Mouse (Mus musculus) midbrain, embryonic 13.5 days (tissue): ENCODE measurements around the gene Alpl. TPM values are rescaled to one million over a fixed set of nuclear protein-coding genes. Genes with fewer than 3 reads are reported as not detected.

Experiments
- ATAC-seq: fragments of 200-750 bp; cut with Nextera tagmentation; 2 replicates; pipeline ENCODE4 v1.8.0; 2017; ENCODE audit warnings: mild to moderate bottlenecking, moderate TSS enrichment, moderate library complexity
- H3K27ac ChIP-seq: fragments of 300-500 bp; sonication (generic); 2 replicates; pipeline ENCODE4 v1.5.1; 2015; ENCODE audit warnings: inconsistent platforms, mild to moderate bottlenecking, moderate library complexity
- H3K27me3 ChIP-seq: fragments of 300-500 bp; sonication (generic); 2 replicates; pipeline ENCODE4 v1.6.1; 2015; ENCODE audit warnings: mild to moderate bottlenecking, inconsistent platforms
- H3K36me3 ChIP-seq: fragments of 300-500 bp; sonication (generic); 2 replicates; pipeline ENCODE4 v1.6.1; 2015; ENCODE audit warnings: mild to moderate bottlenecking, inconsistent platforms
- H3K4me1 ChIP-seq: fragments of 300-500 bp; sonication (generic); replicated peaks from 2 replicates; pipeline ENCODE4 v1.6.1; 2015; ENCODE audit warnings: inconsistent platforms
- H3K4me2 ChIP-seq: fragments of 300-500 bp; sonication (generic); replicated peaks from 2 replicates; pipeline ENCODE4 v1.6.1; 2015; ENCODE audit warnings: moderate library complexity, mild to moderate bottlenecking, inconsistent platforms
- H3K4me3 ChIP-seq: fragments of 300-500 bp; sonication (generic); replicated peaks from 2 replicates; pipeline ENCODE4 v1.5.1; 2015; ENCODE audit warnings: mild to moderate bottlenecking, inconsistent platforms
- H3K9ac ChIP-seq: fragments of 300-500 bp; sonication (generic); replicated peaks from 2 replicates; pipeline ENCODE4 v1.6.1; 2015; ENCODE audit warnings: mild to moderate bottlenecking, inconsistent platforms
- H3K9me3 ChIP-seq: fragments of 300-500 bp; sonication (generic); 2 replicates; pipeline ENCODE4 v1.6.1; 2016; ENCODE audit warnings: mild to moderate bottlenecking, inconsistent platforms
- WGBS: fragments of 180-500 bp; shearing (Covaris S2); methylation state at CpG from one replicate; pipeline ENCODE4 v1.1.7; 2015; 5-methylcytosine and 5-hydroxymethylcytosine counted together
- polyA plus RNA-seq: library from polyadenylated mRNA; unstranded; fragments of >200 nt; fragmentation: Nextera tagmentation; extraction: Ambion mirVana; gene quantifications from 2 replicates; pipeline ENCODE4 v1.2.1, GENCODE M21; 2015

Gene Alpl
- polyA plus RNA-seq, result 8.0 and 9.3 TPM in 2 replicates

GRCm38 (mm10) chr4:137795611-137796557, at the start of gene Alpl:
TSS of gene Alpl (minus strand) at chr4:137796384.
- under 1% methylated on average over 69 of the region's 78 CpGs for WGBS
- Histone ChIP-seq H3K36me3 (no peaks in the 10 kb centered on the region), H3K9ac (0 out of 2 replicates have a peak within 1 kb of the TSS, but pooled peaks have one; percentile 4), H3K9me3 (no peaks in the 10 kb centered on the region), H3K4me1 (peaks cover 35% of the 10 kb centered on the region), H3K27me3 (peaks cover 27% of the 10 kb centered on the region; the same call in 1 of the 2 replicates), H3K4me2 (peak within 1 kb of the TSS; percentile 66), H3K4me3 (peak within 1 kb of the TSS; percentile 41), H3K27ac (no peak within 1 kb of the TSS)
- peak; percentile 75 for ATAC-seq

- peak; percentile 43; the same call in 1 of the 2 replicates for ATAC-seq
- no peak overlapping the region for H3K9ac ChIP-seq
- no peak overlapping the region for H3K27ac ChIP-seq
- no peak overlapping the region for H3K4me2 ChIP-seq
- no peaks in the 10 kb centered on the region for H3K36me3 ChIP-seq
- no peaks in the 10 kb centered on the region for H3K27me3 ChIP-seq
- no peak overlapping the region for H3K4me3 ChIP-seq
- no peaks in the 10 kb centered on the region for H3K4me1 ChIP-seq
- 22% methylated on average over 11 of the region's 11 CpGs for whole genome bisulfite sequencing
- no peaks in the 10 kb centered on the region for H3K9me3 ChIP-seq
Measured at GRCm38 (mm10) chr4:137844656-137845055, 48.5 kb upstream of the Alpl start.

- Histone ChIP-seq H3K4me1 (peaks cover 6% of the 10 kb centered on the region; the same call in 1 of the 2 replicates), H3K9me3 (no peaks in the 10 kb centered on the region), H3K27me3 (no peaks in the 10 kb centered on the region), H3K9ac (no peak overlapping the region), H3K27ac (no peak overlapping the region), H3K4me2 (no peak overlapping the region), H3K36me3 (no peaks in the 10 kb centered on the region), H3K4me3 (no peak overlapping the region)
- ATAC-seq, result no peak
- WGBS, result 84% methylated on average over 5 of the region's 5 CpGs
Measured at GRCm38 (mm10) chr4:137839452-137839851, 43.3 kb upstream of the Alpl start.

GRCm38 (mm10) chr4:137838791-137839190, 42.6 kb upstream of the Alpl start:
- H3K36me3 ChIP-seq, result no peaks in the 10 kb centered on the region
- H3K4me1 ChIP-seq, result peaks cover 6% of the 10 kb centered on the region; the same call in 1 of the 2 replicates
- H3K27me3 ChIP-seq, result no peaks in the 10 kb centered on the region
- no peak overlapping the region for H3K4me3 ChIP-seq
- no peaks in the 10 kb centered on the region for H3K9me3 ChIP-seq
- ATAC-seq, result no peak
- H3K4me2 ChIP-seq, result no peak overlapping the region
- WGBS, result 98% methylated on average over 2 of the region's 2 CpGs
- no peak overlapping the region for H3K9ac ChIP-seq
- H3K27ac ChIP-seq, result no peak overlapping the region

GRCm38 (mm10) chr4:137837792-137838191, 41.6 kb upstream of the Alpl start:
- H3K36me3 ChIP-seq, result no peaks in the 10 kb centered on the region
- no peak overlapping the region for H3K4me2 ChIP-seq
- H3K27ac ChIP-seq, result no peak overlapping the region
- H3K9ac ChIP-seq, result no peak overlapping the region
- 86% methylated on average over 8 of the region's 8 CpGs for WGBS
- H3K4me1 ChIP-seq, result peaks cover 6% of the 10 kb centered on the region; the same call in 1 of the 2 replicates
- H3K9me3 ChIP-seq, result no peaks in the 10 kb centered on the region
- no peak overlapping the region for H3K4me3 ChIP-seq
- ATAC-seq, result no peak
- no peaks in the 10 kb centered on the region for H3K27me3 ChIP-seq

GRCm38 (mm10) chr4:137836741-137837140, 40.6 kb upstream of the Alpl start:
- Histone ChIP-seq H3K9ac (no peak overlapping the region), H3K36me3 (no peaks in the 10 kb centered on the region), H3K27me3 (no peaks in the 10 kb centered on the region), H3K27ac (no peak overlapping the region), H3K4me3 (no peak overlapping the region), H3K9me3 (no peaks in the 10 kb centered on the region), H3K4me1 (peaks cover 6% of the 10 kb centered on the region; the same call in 1 of the 2 replicates), H3K4me2 (no peak overlapping the region)
- ATAC-seq, result no peak
- WGBS, result 96% methylated on average over 5 of the region's 5 CpGs

GRCm38 (mm10) chr4:137835624-137836337, 39.6 kb upstream of the Alpl start:
- Histone ChIP-seq H3K9ac (no peak overlapping the region; the same call in 1 of the 2 replicates), H3K4me2 (peak overlapping the region; percentile 38), H3K27ac (no peak overlapping the region), H3K9me3 (no peaks in the 10 kb centered on the region), H3K36me3 (no peaks in the 10 kb centered on the region), H3K27me3 (no peaks in the 10 kb centered on the region), H3K4me1 (peaks cover 6% of the 10 kb centered on the region; the same call in 1 of the 2 replicates), H3K4me3 (no peak overlapping the region)
- WGBS, result 14% methylated on average over 14 of the region's 14 CpGs
- peak; percentile 96 for ATAC-seq

- Histone ChIP-seq H3K27me3 (no peaks in the 10 kb centered on the region; the same call in none of the 2 replicates), H3K4me1 (peaks cover 6% of the 10 kb centered on the region; the same call in 1 of the 2 replicates), H3K9me3 (no peaks in the 10 kb centered on the region), H3K36me3 (no peaks in the 10 kb centered on the region), H3K4me2 (no peak overlapping the region), H3K4me3 (no peak overlapping the region), H3K27ac (no peak overlapping the region), H3K9ac (no peak overlapping the region)
- WGBS, result 85% methylated on average over 11 of the region's 11 CpGs
- ATAC-seq, result no peak
Measured at GRCm38 (mm10) chr4:137831598-137831997, 35.4 kb upstream of the Alpl start.

GRCm38 (mm10) chr4:137830380-137830779, 34.2 kb upstream of the Alpl start:
- Histone ChIP-seq H3K4me3 (no peak overlapping the region), H3K36me3 (no peaks in the 10 kb centered on the region), H3K4me2 (no peak overlapping the region), H3K27ac (no peak overlapping the region), H3K9ac (no peak overlapping the region), H3K4me1 (peaks cover under 1% of the 10 kb centered on the region; the same call in 1 of the 2 replicates), H3K9me3 (no peaks in the 10 kb centered on the region), H3K27me3 (no peaks in the 10 kb centered on the region; the same call in none of the 2 replicates)
- 21% methylated on average over 6 of the region's 6 CpGs for WGBS
- ATAC-seq, result no peak

- H3K4me1 ChIP-seq, result no peaks in the 10 kb centered on the region
- WGBS, result 95% methylated on average over 2 of the region's 2 CpGs
- H3K9ac ChIP-seq, result no peak overlapping the region
- no peak overlapping the region for H3K4me2 ChIP-seq
- no peaks in the 10 kb centered on the region for H3K36me3 ChIP-seq
- H3K4me3 ChIP-seq, result no peak overlapping the region
- no peaks in the 10 kb centered on the region for H3K9me3 ChIP-seq
- ATAC-seq, result no peak
- H3K27me3 ChIP-seq, result no peaks in the 10 kb centered on the region; the same call in none of the 2 replicates
- H3K27ac ChIP-seq, result no peak overlapping the region
Measured at GRCm38 (mm10) chr4:137824881-137825280, 28.7 kb upstream of the Alpl start.

- H3K4me3 ChIP-seq, result no peak overlapping the region
- no peaks in the 10 kb centered on the region for H3K36me3 ChIP-seq
- H3K9ac ChIP-seq, result no peak overlapping the region
- ATAC-seq, result no peak
- H3K4me1 ChIP-seq, result 0 out of 2 replicates have a peak, but pooled peaks cover 6% of the 10 kb centered on the region
- H3K27me3 ChIP-seq, result no peaks in the 10 kb centered on the region; the same call in none of the 2 replicates
- WGBS, result 85% methylated on average over 3 of the region's 3 CpGs
- no peaks in the 10 kb centered on the region for H3K9me3 ChIP-seq
- H3K27ac ChIP-seq, result no peak overlapping the region
- H3K4me2 ChIP-seq, result no peak overlapping the region
Measured at GRCm38 (mm10) chr4:137823542-137823941, 27.4 kb upstream of the Alpl start.
